ENCODE assay signal across 7 mouse cellular contexts in genomic region chrX:94212597-94213321, GRCm38 (mm10). TPM values are rescaled to one million over a fixed set of nuclear protein-coding genes. Genes with fewer than 3 reads are reported as not detected.
DNase-seq lines count a peak whose midpoint lies in the region; ATAC-seq lines count a peak whose summit lies in the region.

Gene Eif2s3x, minus strand, starts transcription at chrX:94212862.

- H3K9ac ChIP-seq in embryonic facial prominence, embryonic 11.5 days (replicated peaks; ENCODE audit: low read length), result peak within 1 kb of the TSS; percentile 67
- H3K9ac ChIP-seq in limb, embryonic 11.5 days (ENCODE audit: low read length), result peak within 1 kb of the TSS; percentile 70
- H3K9ac ChIP-seq in midbrain, embryonic 14.5 days (replicated peaks; ENCODE audit: low read length), result peak within 1 kb of the TSS; percentile 77

- no peaks in the 10 kb centered on the region for H3K9me3 ChIP-seq in embryonic facial prominence, embryonic 11.5 days (replicated peaks; ENCODE audit: control insufficient read depth, low read length)
- no peaks in the 10 kb centered on the region for H3K9me3 ChIP-seq in limb, embryonic 11.5 days (ENCODE audit: control insufficient read depth, low read length)
- H3K9me3 ChIP-seq in midbrain, embryonic 14.5 days (ENCODE audit: control insufficient read depth, low read length), result no peaks in the 10 kb centered on the region

- H3K4me3 ChIP-seq in embryonic facial prominence, embryonic 11.5 days (ENCODE audit: low read depth, low read length), result peak within 1 kb of the TSS; percentile 54
- H3K4me3 ChIP-seq in limb, embryonic 11.5 days (ENCODE audit: low read depth, low read length), result peak within 1 kb of the TSS; percentile 78
- peak within 1 kb of the TSS; percentile 71 for H3K4me3 ChIP-seq in midbrain, embryonic 14.5 days (replicated peaks; ENCODE audit: low read depth, low read length)

- H3K4me1 ChIP-seq in embryonic facial prominence, embryonic 11.5 days (ENCODE audit: control insufficient read depth, insufficient read depth, low read length), result no peaks in the 10 kb centered on the region
- H3K4me1 ChIP-seq in limb, embryonic 11.5 days (ENCODE audit: control insufficient read depth, insufficient read depth, low read length), result no peaks in the 10 kb centered on the region
- no peaks in the 10 kb centered on the region for H3K4me1 ChIP-seq in midbrain, embryonic 14.5 days (ENCODE audit: control insufficient read depth, insufficient read depth, low read length)

- H3K36me3 ChIP-seq in embryonic facial prominence, embryonic 11.5 days (replicated peaks; ENCODE audit: control insufficient read depth, insufficient read depth, low read depth, low read length), result no peaks in the 10 kb centered on the region
- no peaks in the 10 kb centered on the region; the same call in 1 of the 2 replicates for H3K36me3 ChIP-seq in limb, embryonic 11.5 days (ENCODE audit: control insufficient read depth, insufficient read depth, low read length)
- peaks cover 21% of the 10 kb centered on the region for H3K36me3 ChIP-seq in midbrain, embryonic 14.5 days (ENCODE audit: control insufficient read depth, insufficient read depth, low read length)

- ATAC-seq in embryonic facial prominence, embryonic 11.5 days (replicated peaks; ENCODE audit: insufficient number of reproducible peaks, low FRiP score, low TSS enrichment, low read depth), result peak; percentile 95
- peak; percentile 93 for ATAC-seq in limb, embryonic 11.5 days (ENCODE audit: insufficient number of reproducible peaks, low FRiP score, low TSS enrichment, low read depth)
- peak; percentile 95 for ATAC-seq in midbrain, embryonic 14.5 days (ENCODE audit: low FRiP score, low TSS enrichment)

- H3K27ac ChIP-seq in embryonic facial prominence, embryonic 11.5 days (replicated peaks; ENCODE audit: low read depth, low read length), result 0 out of 2 replicates have a peak within 1 kb of the TSS, but pooled peaks have one; percentile 2
- peak within 1 kb of the TSS; percentile 39; the same call in 1 of the 2 replicates for H3K27ac ChIP-seq in limb, embryonic 11.5 days (replicated peaks; ENCODE audit: low read depth, low read length)
- H3K27ac ChIP-seq in midbrain, embryonic 14.5 days (replicated peaks; ENCODE audit: low read depth, low read length), result peak within 1 kb of the TSS; percentile 85

- peak within 1 kb of the TSS; percentile 51 for H3K4me2 ChIP-seq in embryonic facial prominence, embryonic 11.5 days (ENCODE audit: low read depth, low read length)
- peak within 1 kb of the TSS; percentile 43 for H3K4me2 ChIP-seq in limb, embryonic 11.5 days (ENCODE audit: low read depth, severe bottlenecking)
- peak within 1 kb of the TSS; percentile 70 for H3K4me2 ChIP-seq in midbrain, embryonic 14.5 days (ENCODE audit: low read length)

- peak; percentile 93 for DNase-seq in adrenal gland, postnatal 14 days
- peak; percentile 88 for DNase-seq in embryonic facial prominence, embryonic 11.5 days (ENCODE audit: low spot score)
- DNase-seq in heart, adult 11 months, result peak; percentile 98
- peak; percentile 94 for DNase-seq in kidney, adult 18-20 months
- DNase-seq in limb, embryonic 11.5 days (ENCODE audit: low spot score), result peak; percentile 88
- peak; percentile 94 for DNase-seq in midbrain, embryonic 14.5 days
- DNase-seq in spleen, adult 18-20 months, result peak; percentile 78

- H3K27me3 ChIP-seq in embryonic facial prominence, embryonic 11.5 days (ENCODE audit: control insufficient read depth, insufficient read depth, low read length), result no peaks in the 10 kb centered on the region
- H3K27me3 ChIP-seq in limb, embryonic 11.5 days (ENCODE audit: control insufficient read depth, insufficient read depth, low read length), result no peaks in the 10 kb centered on the region
- H3K27me3 ChIP-seq in midbrain, embryonic 14.5 days (ENCODE audit: control insufficient read depth, insufficient read depth, low read length), result no peaks in the 10 kb centered on the region

- WGBS in embryonic facial prominence, embryonic 11.5 days, result under 1% methylated on average over 50 of the region's 52 CpGs
- under 1% methylated on average over 52 of the region's 52 CpGs for WGBS in limb, embryonic 11.5 days
- under 1% methylated on average over 52 of the region's 52 CpGs for WGBS in midbrain, embryonic 14.5 days

RNA-seq across cellular contexts. Expression of gene Eif2s3x, which starts in this region (rescaled TPM):
- 110 and 127 TPM in 2 replicates for total RNA-seq in adrenal gland, postnatal 14 days (2021)
- polyA plus RNA-seq in embryonic facial prominence, embryonic 11.5 days (2014; fragmentation: Nextera tagmentation; extraction: Ambion mirVana), result 125 and 129 TPM in 2 replicates
- 108 and 120 TPM in 2 replicates for polyA plus RNA-seq in limb, embryonic 11.5 days (2014; fragmentation: Nextera tagmentation; extraction: Ambion mirVana)
- polyA plus RNA-seq in midbrain, embryonic 14.5 days (2014; fragmentation: Nextera tagmentation; extraction: Ambion mirVana), result 101 and 104 TPM in 2 replicates

Comparison
In these comparisons a context has a peak if more than half of its experiments do, and no peak if none do; other contexts are left out.
1. Peak in every context shown above with its lines: DNase-seq, ATAC-seq, H3K4me3 ChIP-seq and H3K27ac ChIP-seq.
2. H3K27ac ChIP-seq: peak in every context shown above with its lines; median percentile 85 in midbrain, embryonic 14.5 days; 39 in limb, embryonic 11.5 days; 2 in embryonic facial prominence, embryonic 11.5 days.